Mouse (Mus musculus): ENCODE results near the gene Tmem108. TPM values are rescaled to one million over a fixed set of nuclear protein-coding genes. Genes with fewer than 3 reads are reported as not detected.

Gene Tmem108
- total RNA-seq, 2 experiments from 2014 or later: 40.7 to 46.1 TPM

DNA sequence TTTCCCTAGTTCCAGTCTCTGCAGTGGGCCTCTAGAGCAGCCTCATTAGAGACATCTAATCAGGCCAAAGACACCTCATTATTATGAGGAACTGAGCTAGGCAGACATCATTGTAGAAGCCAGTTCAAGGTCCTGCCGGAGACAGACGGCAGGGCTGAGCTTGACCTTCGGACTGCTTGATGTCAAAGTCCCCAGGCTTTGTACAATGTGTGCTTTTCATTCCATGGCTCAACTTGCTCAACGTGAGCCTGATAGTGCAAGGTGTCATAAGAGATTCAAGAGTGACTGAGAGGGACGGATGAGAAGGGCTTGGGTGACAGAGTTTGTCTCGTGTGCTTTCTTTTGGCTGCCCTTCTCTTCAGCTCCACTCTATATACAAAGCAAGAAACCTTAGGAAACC lies 286.2 kb downstream of the Tmem108 start:
- Histone ChIP-seq H3K4me3 (no peak overlapping the region), H3K27ac (no peak overlapping the region)
- no peak for TF ChIP-seq CTCF (conservative IDR thresholded peaks at IDR 0.05)
- DNase-seq (ENCODE audit: low spot score in 2 of 2): no peak

DNA sequence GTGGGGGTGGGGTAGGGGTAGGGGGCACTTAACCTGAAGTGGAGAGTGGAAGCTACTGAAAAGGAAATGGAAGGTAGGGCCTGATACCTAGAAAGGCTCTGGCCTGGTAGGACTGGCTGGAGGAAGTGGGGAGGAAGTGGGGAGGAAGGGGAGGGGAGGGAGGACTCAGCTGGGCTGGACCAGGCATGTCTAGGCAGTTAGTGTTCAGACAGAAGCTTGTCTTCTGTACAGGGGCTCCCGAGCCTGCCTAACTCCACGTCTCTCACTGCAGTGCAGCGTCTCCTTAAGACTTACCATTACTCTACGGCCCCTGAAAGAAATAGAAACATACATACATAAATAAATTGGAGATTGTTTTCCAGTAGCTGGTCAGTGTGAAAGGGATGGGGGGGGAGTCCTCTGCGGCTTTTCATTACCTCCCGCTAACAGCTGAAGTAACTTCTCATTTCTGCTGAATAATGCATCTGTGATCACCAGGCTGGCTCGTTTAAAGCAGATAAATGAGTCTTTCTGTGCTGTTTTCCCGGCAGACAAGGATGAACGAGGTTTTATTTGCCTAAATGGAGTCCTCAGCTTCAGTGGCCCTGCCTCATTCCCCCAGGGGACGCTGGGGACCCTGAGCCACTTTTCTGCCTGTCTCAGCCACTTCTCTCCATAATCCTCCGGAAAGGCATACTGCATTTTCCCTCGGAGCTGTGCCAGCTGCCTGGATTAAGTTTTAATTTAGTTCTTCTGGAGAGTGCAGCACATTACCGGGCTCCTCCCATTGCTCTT lies 287.5 kb downstream of the Tmem108 start:
- no peak for DNase-seq (ENCODE audit: low spot score in 2 of 2)
- H3K27ac ChIP-seq: peak overlapping the region; percentile 74
- no peak for TF ChIP-seq CTCF (conservative IDR thresholded peaks at IDR 0.05)
- H3K4me3 ChIP-seq: peak overlapping the region; percentile 27; the same call in 1 of the 2 replicates

DNA sequence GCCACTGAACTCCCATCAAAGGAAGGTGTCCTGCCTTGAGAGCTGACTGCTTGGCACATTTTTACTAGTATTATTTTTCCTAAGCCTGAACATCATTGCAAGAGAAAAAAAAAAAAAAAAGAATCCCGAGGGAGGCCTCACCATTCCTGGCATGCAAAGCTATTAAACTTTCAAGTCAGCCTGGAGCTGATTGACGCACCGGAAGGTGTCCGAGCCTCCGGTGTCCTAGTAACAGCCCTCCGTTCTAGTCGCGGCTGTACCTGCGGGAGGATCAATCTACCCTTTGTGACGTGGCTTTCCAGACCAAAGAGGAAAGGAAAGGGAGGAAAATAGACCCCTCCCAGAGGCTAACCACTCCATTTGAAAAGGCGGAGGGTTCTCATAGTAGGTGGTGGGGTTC lies 289.9 kb downstream of the Tmem108 start:
- TF ChIP-seq CTCF (conservative IDR thresholded peaks at IDR 0.05): no peak
- DNase-seq (ENCODE audit: low spot score in 2 of 2): no peak
- no peak overlapping the region for H3K4me3 ChIP-seq
- no peak overlapping the region for H3K27ac ChIP-seq

DNA sequence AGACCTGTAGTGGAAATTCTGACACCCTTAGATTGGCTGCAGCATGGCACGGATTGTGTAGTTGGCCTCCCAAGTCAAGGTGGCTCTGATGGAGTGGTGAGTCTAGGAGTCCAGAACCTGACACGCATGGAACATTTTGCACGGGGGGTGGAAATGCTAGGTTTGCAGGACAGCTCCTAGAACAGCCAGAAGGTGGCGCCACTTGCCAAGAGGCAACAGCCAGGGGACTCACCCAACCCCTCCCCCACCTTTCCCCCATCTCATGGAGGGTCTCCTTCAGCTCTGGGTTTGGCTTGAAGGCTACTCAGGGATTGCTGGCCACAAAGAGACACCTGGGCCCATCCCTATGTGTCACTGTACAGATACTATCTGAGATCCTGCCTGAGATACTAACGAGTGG lies 292.1 kb downstream of the Tmem108 start:
- Histone ChIP-seq H3K27ac (no peak overlapping the region), H3K4me3 (no peak overlapping the region)
- peak in 1 of 2 experiments; percentile 58 for DNase-seq (ENCODE audit: low spot score in 2 of 2)
- TF ChIP-seq CTCF (conservative IDR thresholded peaks at IDR 0.05): peak; percentile 77

DNA sequence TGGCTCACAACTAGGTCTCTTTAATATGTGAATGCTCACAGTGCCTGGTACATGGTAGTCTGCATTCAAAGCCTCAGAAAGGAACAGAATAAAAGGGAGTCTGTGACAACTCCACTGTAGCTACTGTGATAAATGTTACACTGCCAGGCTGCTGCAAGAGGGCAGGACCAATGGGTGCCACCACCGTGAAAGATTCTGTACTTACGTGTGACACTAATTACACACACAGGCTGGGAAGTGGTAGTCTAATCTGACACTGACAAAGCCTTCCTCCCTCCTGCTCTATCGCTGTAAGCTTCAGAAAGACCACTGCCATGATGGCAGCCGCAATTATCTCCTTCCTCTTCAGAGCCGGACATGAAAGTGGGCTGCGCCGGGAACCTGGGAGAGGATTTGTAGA lies 292.7 kb downstream of the Tmem108 start:
- 0 out of 2 replicates have a peak overlapping the region, but pooled peaks have one; percentile 23 for H3K27ac ChIP-seq
- H3K4me3 ChIP-seq: no peak overlapping the region
- DNase-seq (ENCODE audit: low spot score in 2 of 2): no peak
- TF ChIP-seq CTCF (conservative IDR thresholded peaks at IDR 0.05): no peak

GRCm38 (mm10) chr9:103465711-103466220 lies 295.9 kb downstream of the Tmem108 start:
- TF ChIP-seq CTCF (conservative IDR thresholded peaks at IDR 0.05): no peak
- peak; percentile 58 to 65 for DNase-seq (ENCODE audit: low spot score in 2 of 2)
- Histone ChIP-seq H3K27ac (peak overlapping the region; percentile 89), H3K4me3 (no peak overlapping the region)

- H3K27ac ChIP-seq: peak overlapping the region; percentile 89
Observed at GRCm38 (mm10) chr9:103465293-103465692, 296.3 kb downstream of the Tmem108 start.

GRCm38 (mm10) chr9:103463833-103464232 lies 297.8 kb downstream of the Tmem108 start:
- Histone ChIP-seq H3K27ac (no peak overlapping the region), H3K4me3 (no peak overlapping the region)
- TF ChIP-seq CTCF (conservative IDR thresholded peaks at IDR 0.05): no peak
- no peak for DNase-seq (ENCODE audit: low spot score in 2 of 2)

More at GRCm38 (mm10) chr9:103465293-103465692, 296.3 kb downstream of the Tmem108 start:
- H3K4me3 ChIP-seq: no peak overlapping the region
- no peak for TF ChIP-seq CTCF (conservative IDR thresholded peaks at IDR 0.05)
- DNase-seq (ENCODE audit: low spot score in 2 of 2): no peak

- no peak overlapping the region for H3K4me3 ChIP-seq
- DNase-seq (ENCODE audit: low spot score in 2 of 2): no peak
- no peak overlapping the region for H3K27ac ChIP-seq
- no peak for TF ChIP-seq CTCF (conservative IDR thresholded peaks at IDR 0.05)
Observed at GRCm38 (mm10) chr9:103459839-103460238, 301.8 kb downstream of the Tmem108 start.

DNA sequence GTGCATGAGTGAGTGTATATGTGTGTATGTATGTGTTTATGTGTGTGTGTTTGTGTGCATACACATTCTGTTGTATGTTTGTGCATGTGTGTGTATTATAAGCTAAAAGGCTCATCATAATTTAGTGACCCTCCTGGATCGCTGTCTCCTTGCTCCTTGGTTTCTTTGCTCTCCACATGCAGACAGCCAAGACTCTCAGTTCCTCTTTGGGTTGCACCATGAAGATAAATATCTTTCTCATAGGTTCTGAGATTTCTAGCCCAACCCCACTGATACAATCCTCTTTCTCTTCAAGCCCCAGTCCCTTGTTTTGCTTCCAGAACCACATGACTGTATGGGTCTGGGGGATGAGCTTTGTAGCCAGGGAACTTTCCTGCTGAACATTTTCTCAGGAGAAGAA lies 302.3 kb downstream of the Tmem108 start:
- no peak for TF ChIP-seq CTCF (conservative IDR thresholded peaks at IDR 0.05)
- DNase-seq (ENCODE audit: low spot score in 2 of 2): no peak
- H3K27ac ChIP-seq: no peak overlapping the region
- no peak overlapping the region for H3K4me3 ChIP-seq

GRCm38 (mm10) chr9:103449651-103450050 lies 312.0 kb downstream of the Tmem108 start:
- H3K27ac ChIP-seq: no peak overlapping the region
- DNase-seq (ENCODE audit: low spot score in 2 of 2): no peak
- no peak for TF ChIP-seq CTCF (conservative IDR thresholded peaks at IDR 0.05)
- H3K4me3 ChIP-seq: no peak overlapping the region

DNA sequence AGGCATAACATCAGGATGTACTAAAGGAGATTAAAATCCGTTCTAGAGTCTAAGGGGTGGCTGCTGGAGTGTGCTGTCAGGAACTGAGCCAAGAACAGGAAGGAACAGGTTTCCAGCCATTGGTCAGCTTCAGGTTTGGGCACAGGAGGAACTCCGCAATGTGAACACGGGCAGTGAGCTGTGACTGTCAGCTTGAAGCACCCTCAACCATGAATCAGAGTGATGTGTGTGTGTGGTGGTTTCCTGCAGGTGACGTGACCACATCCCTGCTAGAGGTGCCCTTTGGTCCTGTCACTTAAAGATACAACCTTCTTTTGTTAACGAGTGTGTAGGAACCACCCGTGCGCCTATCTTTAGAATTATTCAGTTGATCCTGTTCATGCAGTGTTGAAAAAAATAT lies 312.5 kb downstream of the Tmem108 start:
- TF ChIP-seq CTCF (conservative IDR thresholded peaks at IDR 0.05): no peak
- Histone ChIP-seq H3K27ac (no peak overlapping the region), H3K4me3 (no peak overlapping the region)
- DNase-seq (ENCODE audit: low spot score in 2 of 2): no peak

GRCm38 (mm10) chr9:103444656-103445055 lies 317.0 kb downstream of the Tmem108 start:
- no peak for DNase-seq (ENCODE audit: low spot score in 2 of 2)

DNA sequence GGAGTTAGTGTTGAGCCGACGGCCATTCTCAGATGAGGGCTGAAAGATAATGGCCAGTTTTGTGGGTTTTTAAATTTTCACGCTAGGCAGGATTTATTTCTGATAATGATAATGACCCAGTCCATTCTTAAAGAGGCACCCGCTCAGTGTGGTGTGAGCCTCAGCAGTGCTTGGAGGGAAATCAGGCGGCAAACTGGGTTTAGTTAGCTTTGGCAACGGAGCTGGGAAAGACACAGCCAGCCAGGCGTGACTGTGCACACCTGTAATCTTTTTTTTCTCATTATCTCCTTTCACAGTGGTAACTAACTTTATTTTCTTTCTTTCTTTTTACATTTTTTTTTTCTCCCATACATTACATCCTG lies 317.8 kb downstream of the Tmem108 start:
- peak overlapping the region; percentile 64; the same call in 1 of the 2 replicates for H3K27ac ChIP-seq
- no peak overlapping the region for H3K4me3 ChIP-seq
- no peak for TF ChIP-seq CTCF (conservative IDR thresholded peaks at IDR 0.05)
- DNase-seq (ENCODE audit: low spot score in 2 of 2): no peak

More at GRCm38 (mm10) chr9:103444656-103445055, 317.0 kb downstream of the Tmem108 start:
- Histone ChIP-seq H3K27ac (no peak overlapping the region), H3K4me3 (no peak overlapping the region)
- TF ChIP-seq CTCF (conservative IDR thresholded peaks at IDR 0.05): peak; percentile 36

Data from layer of hippocampus, adult 2 months (tissue).